Comparison of ENCODE assay signal across 8 mouse cellular contexts in genomic region chr1:168708161-168708865, GRCm38 (mm10).
DNase-seq lines count a peak whose midpoint lies in the region; ATAC-seq lines count a peak whose summit lies in the region.

No protein-coding gene starts in this region.

- peak; percentile 56; the same call in 1 of the 2 replicates for ATAC-seq in cerebellum, adult (ENCODE audit: insufficient number of reproducible peaks, low FRiP score, low TSS enrichment)
- no peak for ATAC-seq in heart, embryonic 14.5 days (ENCODE audit: insufficient number of reproducible peaks, insufficient read depth, low FRiP score, low read depth)
- ATAC-seq in neural tube, embryonic 11.5 days (ENCODE audit: insufficient read depth, low FRiP score, low TSS enrichment): no peak

- 16% methylated on average over 11 of the region's 11 CpGs for WGBS in heart, embryonic 14.5 days
- 22% methylated on average over 11 of the region's 11 CpGs for WGBS in neural tube, embryonic 11.5 days

- peaks cover 3 to 9% of the 10 kb centered on the region in 2 experiments; a peak in 3 of 4 replicates for H3K4me1 ChIP-seq in heart, embryonic 14.5 days (ENCODE audit: control insufficient read depth in 2 of 2, insufficient read depth in 2 of 2, low read length in 2 of 2)
- peaks cover 14% of the 10 kb centered on the region for H3K4me1 ChIP-seq in neural tube, embryonic 11.5 days (ENCODE audit: control insufficient read depth, insufficient read depth, low read length)

- no peaks in the 10 kb centered on the region for H3K36me3 ChIP-seq in heart, embryonic 14.5 days (ENCODE audit: control insufficient read depth, insufficient read depth, low read length)
- H3K36me3 ChIP-seq in neural tube, embryonic 11.5 days (ENCODE audit: control insufficient read depth, insufficient read depth, low read length): no peaks in the 10 kb centered on the region

- H3K9ac ChIP-seq in heart, embryonic 14.5 days (ENCODE audit: low read length): peak overlapping the region; percentile 58
- peak overlapping the region; percentile 11 for H3K9ac ChIP-seq in neural tube, embryonic 11.5 days (ENCODE audit: low read length)

- no peaks in the 10 kb centered on the region for H3K9me3 ChIP-seq in heart, embryonic 14.5 days (ENCODE audit: control insufficient read depth, low read length)
- no peaks in the 10 kb centered on the region for H3K9me3 ChIP-seq in neural tube, embryonic 11.5 days (ENCODE audit: control insufficient read depth, low read length)

- H3K4me2 ChIP-seq in heart, embryonic 14.5 days (ENCODE audit: low read length): peak overlapping the region; percentile 59
- no peak overlapping the region for H3K4me2 ChIP-seq in neural tube, embryonic 11.5 days (ENCODE audit: low read depth)

- H3K27me3 ChIP-seq in heart, embryonic 14.5 days (ENCODE audit: control insufficient read depth, insufficient read depth, low read length): no peaks in the 10 kb centered on the region
- no peaks in the 10 kb centered on the region for H3K27me3 ChIP-seq in neural tube, embryonic 11.5 days (ENCODE audit: control insufficient read depth, insufficient read depth, low read length)

- H3K4me3 ChIP-seq in heart, embryonic 14.5 days (ENCODE audit: control insufficient read depth in 1 of 2, insufficient read depth in 1 of 2, low read depth in 1 of 2, low read length in 2 of 2): peak overlapping the region in 1 of 2 experiments; percentile 3; a peak in 1 of 4 replicates
- no peak overlapping the region for H3K4me3 ChIP-seq in neural tube, embryonic 11.5 days (ENCODE audit: low read depth, low read length)

- H3K27ac ChIP-seq in heart, embryonic 14.5 days (replicated peaks in 1 of 2; ENCODE audit: control insufficient read depth in 1 of 2, insufficient read depth in 1 of 2, low read depth in 2 of 2, low read length in 2 of 2): peak overlapping the region; percentile 91 to 98
- no peak overlapping the region for H3K27ac ChIP-seq in neural tube, embryonic 11.5 days (ENCODE audit: low read depth, low read length)

- no peak for DNase-seq in cerebellum, postnatal 36 days
- DNase-seq in brain, adult 2 months (ENCODE audit: low read depth, low spot score): peak; percentile 50
- peak; percentile 54 to 58 for DNase-seq in kidney, postnatal 25 days
- DNase-seq in neural tube, embryonic 11.5 days (ENCODE audit: low spot score): peak; percentile 24
- DNase-seq in T-cell, adult 2 months (ENCODE audit: low spot score): no peak
- no peak for DNase-seq in cerebellum, adult 9-10 months

Comparison
In these comparisons a context has a peak if more than half of its experiments do, and no peak if none do; other contexts are left out.
1. DNase-seq: peak in brain, adult 2 months (single experiment), kidney, postnatal 25 days (2 of 2) and neural tube, embryonic 11.5 days (single experiment); none in cerebellum, postnatal 36 days (0 of 2), T-cell, adult 2 months (single experiment) and cerebellum, adult 9-10 months (single experiment).